Mouse (Mus musculus): ENCODE data around the gene Wif1.

DNA sequence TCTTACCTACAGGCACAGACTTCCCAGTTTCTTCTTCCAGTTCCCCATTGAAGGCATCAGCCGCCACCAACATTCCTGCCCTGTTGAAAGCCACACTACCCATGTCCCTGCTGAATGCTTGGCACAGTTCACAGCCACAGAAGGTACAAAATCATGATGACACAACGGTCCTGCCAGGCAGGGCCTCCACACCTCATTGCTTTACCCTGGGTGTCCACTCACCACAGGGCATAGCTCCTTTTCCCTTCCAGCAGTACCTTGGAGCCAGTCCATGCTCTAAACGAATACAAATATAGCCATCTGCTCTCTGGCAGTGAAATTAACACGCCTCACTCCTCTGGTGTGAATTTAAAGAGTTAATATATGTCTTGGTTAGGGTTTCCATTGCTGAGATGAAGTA, 49.1 kb downstream of the Wif1 start:
- TF ChIP-seq CTCF (IDR thresholded peaks at IDR 0.05; ENCODE audit: low read depth) (no peak), EP300 (optimal IDR thresholded peaks at IDR 0.05) (no peak)

Measured in stomach, postnatal 0 days (tissue).